Mouse (Mus musculus): ENCODE results near the gene C1qtnf9. TPM values are rescaled to one million over a fixed set of nuclear protein-coding genes. Genes with fewer than 3 reads are reported as not detected.

C1qtnf9 gene
- total and polyA plus RNA-seq, 3 experiments = not detected

DNA sequence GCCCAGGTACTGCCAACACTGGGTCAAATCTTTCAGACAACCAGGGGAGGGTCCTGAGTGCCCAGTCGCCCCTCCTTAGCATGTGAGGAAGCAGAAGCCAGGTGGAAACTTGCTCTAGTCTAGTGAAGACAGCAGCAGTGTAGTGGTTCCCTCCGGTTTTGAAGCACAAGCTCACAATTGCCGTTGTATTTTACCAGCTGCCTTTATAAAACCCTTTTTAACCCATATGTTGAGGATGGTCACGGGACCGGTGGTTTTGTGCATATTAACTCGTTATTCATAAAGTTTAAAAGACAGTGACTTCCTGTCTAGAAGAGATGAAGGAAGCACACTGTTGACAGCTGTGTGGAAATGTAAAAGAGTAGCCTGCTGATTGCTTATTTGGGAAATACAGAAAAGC lies 35.9 kb upstream of the C1qtnf9 start:
- H3K27me3 ChIP-seq (ENCODE audit: control insufficient read depth in 1 of 2, insufficient read depth in 2 of 2, low read length in 2 of 2) = no peaks in the 10 kb centered on the region
- TF ChIP-seq BHLHE40 (IDR thresholded peaks at IDR 0.05; ENCODE audit: borderline replicate concordance, low read depth, low read length) = no peak
- no peak for TF ChIP-seq JUND (IDR thresholded peaks at IDR 0.05; ENCODE audit: low read depth, low read length)
- TF ChIP-seq SMC3 (IDR thresholded peaks at IDR 0.05; ENCODE audit: low read depth, low read length) = no peak
- TF ChIP-seq USF1 (IDR thresholded peaks at IDR 0.05; ENCODE audit: low read depth, low read length) = no peak
- no peak for TF ChIP-seq MYB (IDR thresholded peaks at IDR 0.05; ENCODE audit: low read depth, low read length)
- no peak for TF ChIP-seq MEF2A (IDR thresholded peaks at IDR 0.05; ENCODE audit: extremely low read depth, insufficient replicate concordance, low read depth, low read length, poor library complexity, severe bottlenecking)
- TF ChIP-seq ELF1 (IDR thresholded peaks at IDR 0.05; ENCODE audit: low read depth, low read length) = no peak
- H3K9ac ChIP-seq (ENCODE audit: control insufficient read depth, low read depth, low read length, poor library complexity, severe bottlenecking) = no peak overlapping the region
- H3K36me3 ChIP-seq (ENCODE audit: control insufficient read depth in 1 of 2, insufficient read depth in 2 of 2, low read length in 2 of 2) = peaks cover 0 to 2% of the 10 kb centered on the region in 2 experiments; a peak in 2 of 4 replicates
- no peaks in the 10 kb centered on the region for H3K79me2 ChIP-seq (ENCODE audit: control insufficient read depth, insufficient read depth, low read length, poor library complexity)
- H3K4me3 ChIP-seq (ENCODE audit: control insufficient read depth in 1 of 2, insufficient read depth in 1 of 2, low read depth in 2 of 2, low read length in 2 of 2) = no peak overlapping the region
- peaks cover 0 to 11% of the 10 kb centered on the region in 2 experiments; a peak in 3 of 4 replicates for H3K4me1 ChIP-seq (ENCODE audit: control insufficient read depth in 1 of 2, insufficient read depth in 2 of 2, low read length in 2 of 2)
- H3K9me3 ChIP-seq (replicated peaks; ENCODE audit: insufficient read depth, low read length) = no peaks in the 10 kb centered on the region
- H3K27ac ChIP-seq (ENCODE audit: control insufficient read depth, low read depth, low read length) = no peak overlapping the region
- DNase-seq (ENCODE audit: low read depth, low spot score) = no peak

DNA sequence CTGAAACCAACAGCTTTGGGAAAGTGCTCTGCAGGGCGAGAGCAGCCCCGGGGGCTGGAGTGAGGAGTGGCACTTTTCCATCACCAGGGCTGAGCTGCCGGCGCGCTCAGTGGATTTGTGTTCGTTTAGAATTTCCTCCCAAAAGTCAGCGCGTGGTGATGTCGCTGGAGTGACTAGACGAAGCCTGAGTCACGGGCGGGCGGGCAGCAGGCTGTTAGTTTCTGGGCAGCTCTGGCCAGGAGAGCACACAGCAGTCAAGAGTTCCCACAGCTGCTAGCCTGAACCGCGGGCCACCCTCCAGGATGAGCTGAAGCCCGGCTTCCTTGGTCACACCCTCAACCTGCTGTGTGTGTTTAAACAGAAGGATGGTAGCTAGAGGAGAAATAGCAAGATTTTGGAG lies 35.1 kb upstream of the C1qtnf9 start:
- TF ChIP-seq CHD2 (IDR thresholded peaks at IDR 0.05; ENCODE audit: low read length) (no peak), ZMIZ1 (IDR thresholded peaks at IDR 0.05; ENCODE audit: low read depth, low read length) (no peak), KAT2A (conservative IDR thresholded peaks at IDR 0.05; ENCODE audit: low read depth, low read length) (no peak), TCF12 (IDR thresholded peaks at IDR 0.05; ENCODE audit: low read depth, low read length) (no peak), TAL1 (IDR thresholded peaks at IDR 0.05; ENCODE audit: low read length) (no peak), RCOR1 (IDR thresholded peaks at IDR 0.05; ENCODE audit: low read depth, low read length) (no peak), TBP (IDR thresholded peaks at IDR 0.05; ENCODE audit: low read depth, low read length) (no peak), MXI1 (IDR thresholded peaks at IDR 0.05; ENCODE audit: low read depth, low read length) (no peak), SIN3A (IDR thresholded peaks at IDR 0.05; ENCODE audit: low read length) (no peak), POLR2AphosphoS5 (IDR thresholded peaks at IDR 0.05; ENCODE audit: borderline replicate concordance, low read depth, low read length) (no peak), ZNF384 (IDR thresholded peaks at IDR 0.05; ENCODE audit: low read depth, low read length) (no peak), ZC3H11A (IDR thresholded peaks at IDR 0.05; ENCODE audit: low read depth, low read length) (no peak), UBTF (IDR thresholded peaks at IDR 0.05; ENCODE audit: borderline replicate concordance, insufficient read depth, low read depth, low read length) (no peak), ELF1 (IDR thresholded peaks at IDR 0.05; ENCODE audit: low read depth, low read length) (no peak), MEF2A (IDR thresholded peaks at IDR 0.05; ENCODE audit: extremely low read depth, insufficient replicate concordance, low read depth, low read length, poor library complexity, severe bottlenecking) (no peak), ETS1 (IDR thresholded peaks at IDR 0.05; ENCODE audit: low read depth, low read length) (no peak), MAX (IDR thresholded peaks at IDR 0.05; ENCODE audit: low read length) (no peak), NRF1 (IDR thresholded peaks at IDR 0.05; ENCODE audit: insufficient read depth, low read depth, low read length, poor library complexity, severe bottlenecking) (no peak), CTCF (IDR thresholded peaks at IDR 0.05 in 2 of 3, conservative IDR thresholded peaks at IDR 0.05 in 1 of 3; ENCODE audit: control insufficient read depth in 1 of 3, insufficient read depth in 1 of 3, low read depth in 2 of 3, low read length in 3 of 3, poor library complexity in 1 of 3, severe bottlenecking in 1 of 3) (no peak)
- Histone ChIP-seq H3K9me3 (replicated peaks; ENCODE audit: insufficient read depth, low read length) (no peaks in the 10 kb centered on the region), H3K79me2 (ENCODE audit: control insufficient read depth, insufficient read depth, low read length, poor library complexity) (no peaks in the 10 kb centered on the region), H3K4me1 (ENCODE audit: control insufficient read depth in 1 of 2, insufficient read depth in 2 of 2, low read length in 2 of 2) (peaks cover 0 to 17% of the 10 kb centered on the region in 2 experiments; a peak in 3 of 4 replicates), H3K9ac (ENCODE audit: control insufficient read depth, low read depth, low read length, poor library complexity, severe bottlenecking) (no peak overlapping the region), H3K36me3 (ENCODE audit: control insufficient read depth in 1 of 2, insufficient read depth in 2 of 2, low read length in 2 of 2) (peaks cover 0 to 9% of the 10 kb centered on the region in 2 experiments; a peak in 2 of 4 replicates), H3K27ac (ENCODE audit: control insufficient read depth, low read depth, low read length) (no peak overlapping the region), H3K4me3 (ENCODE audit: control insufficient read depth in 1 of 2, insufficient read depth in 1 of 2, low read depth in 2 of 2, low read length in 2 of 2) (no peak overlapping the region), H3K27me3 (ENCODE audit: control insufficient read depth in 1 of 2, insufficient read depth in 2 of 2, low read length in 2 of 2) (no peaks in the 10 kb centered on the region)
- DNase-seq (ENCODE audit: low read depth, low spot score) = no peak

Data from MEL (cell line).